Mouse (Mus musculus) olfactory bulb, adult 2 months (tissue): ENCODE measurements around the gene Hist1h2ag.

Experiments used
- CTCF ChIP-seq: fragments of 200-500 bp; IDR thresholded peaks from 2 replicates; pipeline ENCODE4 v1.5.1; 2012; ENCODE audit warnings: low read depth, mild to moderate bottlenecking, low read length, moderate library complexity; ENCODE audit not compliant: insufficient read depth
- POLR2A ChIP-seq: fragments of 200-500 bp; IDR thresholded peaks from 2 replicates; pipeline ENCODE4 v1.6.1; 2012; ENCODE audit warnings: mild to moderate bottlenecking, low read depth, low read length, moderate library complexity; ENCODE audit not compliant: insufficient read depth

- no peak for TF ChIP-seq POLR2A
- no peak for TF ChIP-seq CTCF
Observed at GRCm38 (mm10) chr13:21997201-21997820, 45.4 kb downstream of the Hist1h2ag start.
